Mouse (Mus musculus): ENCODE data around the gene Mrpl36. TPM values are rescaled to one million over a fixed set of nuclear protein-coding genes. Genes with fewer than 3 reads are reported as not detected.

Gene Mrpl36
- polyA plus RNA-seq, 1 experiment from 2014 or later = 103 TPM

DNA sequence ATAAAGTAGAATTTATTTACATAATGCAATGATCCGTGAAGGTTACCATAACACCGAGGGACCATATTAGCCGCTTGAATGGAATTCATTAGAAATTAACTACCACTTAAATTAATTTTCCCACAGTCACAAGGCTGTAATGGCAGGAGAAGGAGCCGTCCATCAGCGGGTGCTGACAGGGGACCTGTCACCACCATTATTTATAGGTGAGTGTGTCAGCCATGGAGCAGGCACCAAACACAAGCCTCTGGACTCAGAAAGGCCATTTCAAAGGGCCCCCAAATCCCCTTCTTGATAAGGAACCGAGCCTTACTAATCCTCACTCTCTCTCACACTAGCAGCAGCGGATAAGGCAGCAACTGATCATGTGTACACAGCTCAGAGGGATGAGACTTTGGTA, 8.4 kb downstream of the Mrpl36 start:
- Histone ChIP-seq H3K9me3 (ENCODE audit: low read length) (no peaks in the 10 kb centered on the region), H3K4me1 (ENCODE audit: insufficient read depth, low read depth, low read length) (0 out of 2 replicates have a peak, but pooled peaks cover under 1% of the 10 kb centered on the region), H3K4me2 (replicated peaks; ENCODE audit: low read depth, low read length) (no peak overlapping the region), H3K9ac (replicated peaks; ENCODE audit: low read depth) (no peak overlapping the region), H3K27me3 (replicated peaks; ENCODE audit: insufficient read depth, low read length) (no peaks in the 10 kb centered on the region), H3K4me3 (ENCODE audit: low read depth, low read length) (no peak overlapping the region), H3K27ac (ENCODE audit: low read length) (no peak overlapping the region), H3K36me3 (ENCODE audit: insufficient read depth, low read length) (no peaks in the 10 kb centered on the region)
- ATAC-seq (no peak), DNase-seq (ENCODE audit: low spot score) (no peak)
- no peak for TF ChIP-seq CTCF (IDR thresholded peaks at IDR 0.05)
- TF ChIP-seq EP300 (IDR thresholded peaks at IDR 0.05) = no peak
- 51% methylated on average over 7 of the region's 7 CpGs for WGBS

DNA sequence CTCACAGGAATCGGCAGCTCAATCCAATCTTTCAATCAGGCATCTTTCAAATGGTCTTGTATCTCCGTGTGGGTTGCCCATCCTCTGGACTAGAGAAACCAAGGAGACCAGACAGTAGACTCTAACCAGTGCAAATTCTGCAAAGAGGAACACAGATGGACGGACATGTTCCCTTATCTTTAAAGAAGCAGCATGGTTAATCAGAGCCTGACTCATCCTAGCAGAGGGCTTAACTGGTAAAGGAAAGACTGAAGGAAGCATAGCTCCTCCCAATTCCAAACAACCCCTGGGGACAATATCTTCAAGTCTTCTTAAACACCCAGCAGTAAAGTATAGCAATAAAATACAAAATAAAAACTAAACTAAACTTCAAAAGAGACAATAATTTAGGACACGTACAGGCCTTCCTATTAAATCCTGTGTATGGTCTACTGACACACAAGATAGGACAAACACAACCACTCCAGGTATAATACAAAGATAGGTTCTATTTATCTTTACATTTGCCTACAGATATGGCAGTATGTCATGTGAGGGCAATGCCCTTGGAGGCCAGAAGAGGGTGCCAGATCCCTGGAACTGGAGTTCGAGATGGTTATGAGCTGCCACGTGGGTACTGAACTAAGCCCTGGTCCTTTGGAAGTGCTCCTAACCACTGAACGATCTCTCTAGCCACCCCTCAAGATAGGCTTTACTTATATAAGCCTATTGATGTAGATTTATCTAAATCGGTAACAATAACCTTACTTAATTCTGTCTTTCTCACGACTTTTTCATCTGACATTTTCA, 17.0 kb downstream of the Mrpl36 start:
- Histone ChIP-seq H3K9me3 (ENCODE audit: low read length) (no peaks in the 10 kb centered on the region), H3K4me3 (ENCODE audit: low read depth, low read length) (no peak overlapping the region), H3K27ac (ENCODE audit: low read length) (no peak overlapping the region), H3K27me3 (replicated peaks; ENCODE audit: insufficient read depth, low read length) (no peaks in the 10 kb centered on the region), H3K36me3 (ENCODE audit: insufficient read depth, low read length) (no peaks in the 10 kb centered on the region), H3K4me1 (ENCODE audit: insufficient read depth, low read depth, low read length) (no peaks in the 10 kb centered on the region), H3K9ac (replicated peaks; ENCODE audit: low read depth) (no peak overlapping the region), H3K4me2 (replicated peaks; ENCODE audit: low read depth, low read length) (no peak overlapping the region)
- ATAC-seq (peak; percentile 46; the same call in 1 of the 2 replicates), DNase-seq (ENCODE audit: low spot score) (no peak)
- WGBS = 70% methylated on average over 9 of the region's 9 CpGs
- no peak for TF ChIP-seq EP300 (IDR thresholded peaks at IDR 0.05)
- TF ChIP-seq CTCF (IDR thresholded peaks at IDR 0.05) = peak; percentile 62

DNA sequence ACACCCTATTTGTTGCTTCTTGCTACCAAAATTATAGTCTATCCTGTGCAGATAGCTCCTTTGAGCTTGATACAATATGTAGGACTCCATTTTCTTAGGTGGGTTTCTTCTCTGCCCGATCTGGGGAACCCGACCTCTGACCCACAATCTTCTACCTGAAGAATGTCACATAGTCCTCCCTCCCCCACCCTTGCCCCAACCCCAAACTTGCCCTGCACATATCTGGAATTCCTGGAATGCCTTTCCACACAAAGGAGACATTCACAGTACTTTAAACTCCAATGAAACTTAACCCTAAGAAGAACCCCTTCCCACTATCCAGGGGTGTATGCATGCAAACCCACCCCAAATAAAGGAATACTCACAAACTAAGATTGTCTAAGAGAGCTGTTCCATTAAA, 17.8 kb downstream of the Mrpl36 start:
- Histone ChIP-seq H3K4me1 (ENCODE audit: insufficient read depth, low read depth, low read length) (no peaks in the 10 kb centered on the region), H3K9ac (replicated peaks; ENCODE audit: low read depth) (no peak overlapping the region), H3K27ac (ENCODE audit: low read length) (no peak overlapping the region), H3K27me3 (replicated peaks; ENCODE audit: insufficient read depth, low read length) (no peaks in the 10 kb centered on the region), H3K36me3 (ENCODE audit: insufficient read depth, low read length) (no peaks in the 10 kb centered on the region), H3K9me3 (ENCODE audit: low read length) (no peaks in the 10 kb centered on the region), H3K4me2 (replicated peaks; ENCODE audit: low read depth, low read length) (no peak overlapping the region), H3K4me3 (ENCODE audit: low read depth, low read length) (no peak overlapping the region)
- WGBS = 22% methylated on average over 2 of the region's 2 CpGs
- DNase-seq (ENCODE audit: low spot score) (no peak), ATAC-seq (no peak)
- TF ChIP-seq CTCF (IDR thresholded peaks at IDR 0.05) (no peak), EP300 (IDR thresholded peaks at IDR 0.05) (peak; percentile 65; the same call in 1 of the 2 replicates)

DNA sequence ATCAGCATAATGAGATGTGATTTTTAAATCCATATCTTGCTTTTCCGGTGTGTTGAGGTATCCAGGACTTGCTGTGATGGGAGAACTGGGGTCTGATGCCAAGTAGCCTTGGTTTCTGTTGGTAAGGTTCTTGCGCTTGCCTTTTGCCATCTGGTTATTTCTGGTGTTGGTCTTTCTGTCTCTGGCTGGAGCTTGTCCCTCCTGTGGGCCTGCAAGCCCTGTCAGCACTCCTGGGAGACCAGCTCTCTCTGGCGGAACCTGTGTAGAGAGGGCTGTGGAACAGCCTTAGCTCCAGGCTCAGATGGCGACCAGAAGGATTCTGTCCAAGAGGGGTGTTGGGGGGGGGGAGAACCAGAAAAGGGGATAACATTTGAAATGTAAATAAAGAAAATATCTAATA, 18.4 kb downstream of the Mrpl36 start:
- H3K27me3 ChIP-seq (replicated peaks; ENCODE audit: insufficient read depth, low read length) = no peaks in the 10 kb centered on the region
- H3K36me3 ChIP-seq (ENCODE audit: insufficient read depth, low read length) = no peaks in the 10 kb centered on the region
- H3K4me2 ChIP-seq (replicated peaks; ENCODE audit: low read depth, low read length) = no peak overlapping the region
- H3K27ac ChIP-seq (ENCODE audit: low read length) = no peak overlapping the region
- TF ChIP-seq CTCF (IDR thresholded peaks at IDR 0.05) (no peak), EP300 (IDR thresholded peaks at IDR 0.05) (no peak)
- no peaks in the 10 kb centered on the region for H3K4me1 ChIP-seq (ENCODE audit: insufficient read depth, low read depth, low read length)
- no peak overlapping the region for H3K9ac ChIP-seq (replicated peaks; ENCODE audit: low read depth)
- DNase-seq (ENCODE audit: low spot score) (no peak), ATAC-seq (no peak)
- H3K4me3 ChIP-seq (ENCODE audit: low read depth, low read length) = no peak overlapping the region
- no peaks in the 10 kb centered on the region for H3K9me3 ChIP-seq (ENCODE audit: low read length)
- 66% methylated on average over 4 of the region's 4 CpGs for WGBS

DNA sequence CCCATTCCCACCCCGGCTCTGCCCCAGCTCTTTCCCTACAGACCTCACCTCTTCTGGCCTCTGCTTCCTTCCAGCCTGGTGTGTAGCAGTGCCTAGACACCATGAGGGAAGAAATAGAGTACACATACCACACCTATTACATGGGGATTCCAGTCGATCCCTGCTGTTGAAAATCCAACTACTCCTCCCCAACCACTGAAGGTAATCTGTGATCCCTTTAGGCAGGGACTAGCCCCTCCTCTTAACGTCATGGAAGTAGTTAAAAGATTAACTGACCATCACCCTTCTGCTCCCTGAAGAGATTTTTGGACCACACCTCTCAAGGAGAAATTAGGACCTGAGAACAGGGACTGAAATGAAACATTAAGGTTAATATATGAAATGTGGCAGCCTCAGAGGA, 18.9 kb downstream of the Mrpl36 start:
- no peak overlapping the region for H3K27ac ChIP-seq (ENCODE audit: low read length)
- no peak for TF ChIP-seq EP300 (IDR thresholded peaks at IDR 0.05)
- no peak for TF ChIP-seq CTCF (IDR thresholded peaks at IDR 0.05)
- no peaks in the 10 kb centered on the region for H3K9me3 ChIP-seq (ENCODE audit: low read length)
- H3K4me2 ChIP-seq (replicated peaks; ENCODE audit: low read depth, low read length) = no peak overlapping the region
- H3K9ac ChIP-seq (replicated peaks; ENCODE audit: low read depth) = no peak overlapping the region
- ATAC-seq (no peak), DNase-seq (ENCODE audit: low spot score) (no peak)
- H3K27me3 ChIP-seq (replicated peaks; ENCODE audit: insufficient read depth, low read length) = no peaks in the 10 kb centered on the region
- WGBS = 54% methylated on average over 3 of the region's 3 CpGs
- no peaks in the 10 kb centered on the region for H3K4me1 ChIP-seq (ENCODE audit: insufficient read depth, low read depth, low read length)
- H3K4me3 ChIP-seq (ENCODE audit: low read depth, low read length) = no peak overlapping the region
- no peaks in the 10 kb centered on the region for H3K36me3 ChIP-seq (ENCODE audit: insufficient read depth, low read length)

DNA sequence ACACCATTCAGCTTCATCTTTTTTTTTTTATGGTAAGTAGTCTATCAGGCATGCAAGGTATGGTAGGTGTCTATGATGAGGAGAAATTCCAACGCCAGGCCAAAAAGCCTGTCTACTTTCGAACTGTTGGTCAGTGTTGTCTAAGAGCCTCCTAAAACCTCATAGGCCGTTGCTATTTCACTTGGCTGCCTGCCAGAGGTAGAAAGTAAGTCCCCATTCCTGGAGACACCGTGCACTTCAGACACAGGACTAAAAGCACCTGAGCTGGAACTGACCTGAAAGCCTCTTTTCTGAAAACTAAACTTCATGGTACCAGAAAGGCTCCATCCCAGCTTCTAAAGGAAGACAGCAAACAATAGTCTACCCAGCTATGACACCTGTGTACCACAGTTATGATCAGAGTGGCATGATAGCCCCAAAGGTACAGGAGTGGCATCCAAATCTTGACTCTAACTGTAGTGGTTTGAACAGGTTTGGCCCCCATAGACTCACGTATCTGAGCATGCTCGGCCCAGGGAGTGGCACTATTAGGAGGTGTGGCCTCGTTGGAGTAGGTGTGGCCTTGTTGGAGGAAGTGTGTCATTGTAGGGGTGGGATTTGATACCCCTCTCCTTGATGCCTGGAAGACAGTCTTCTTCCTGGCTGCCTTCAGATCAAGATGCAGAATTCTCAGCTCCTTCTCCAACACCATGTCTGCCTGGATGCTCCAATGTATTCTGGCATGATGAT, 19.8 kb downstream of the Mrpl36 start:
- no peaks in the 10 kb centered on the region for H3K36me3 ChIP-seq (ENCODE audit: insufficient read depth, low read length)
- no peak overlapping the region for H3K27ac ChIP-seq (ENCODE audit: low read length)
- H3K4me3 ChIP-seq (ENCODE audit: low read depth, low read length) = no peak overlapping the region
- H3K4me1 ChIP-seq (ENCODE audit: insufficient read depth, low read depth, low read length) = no peaks in the 10 kb centered on the region
- TF ChIP-seq EP300 (IDR thresholded peaks at IDR 0.05) (no peak), CTCF (IDR thresholded peaks at IDR 0.05) (no peak)
- WGBS = 39% methylated on average over 7 of the region's 7 CpGs
- no peak overlapping the region for H3K9ac ChIP-seq (replicated peaks; ENCODE audit: low read depth)
- ATAC-seq (peak; percentile 67), DNase-seq (ENCODE audit: low spot score) (peak; percentile 38)
- H3K27me3 ChIP-seq (replicated peaks; ENCODE audit: insufficient read depth, low read length) = no peaks in the 10 kb centered on the region
- no peaks in the 10 kb centered on the region for H3K9me3 ChIP-seq (ENCODE audit: low read length)
- no peak overlapping the region for H3K4me2 ChIP-seq (replicated peaks; ENCODE audit: low read depth, low read length)

All from lung, postnatal 0 days (tissue).